Mouse (Mus musculus) lung, embryonic 16.5 days (tissue): Measurements from ENCODE around the gene Cbarp. TPM values are rescaled to one million over a fixed set of nuclear protein-coding genes. Genes with fewer than 3 reads are reported as not detected.

Source experiments
- ATAC-seq: fragments of 200-750 bp; cut with Nextera tagmentation; 2 replicates; pipeline ENCODE4 v1.8.0; 2017; ENCODE audit warnings: low read depth, mild to moderate bottlenecking, moderate library complexity
- H3K27ac ChIP-seq: fragments of 300-500 bp; sonication (generic); 2 replicates; pipeline ENCODE4 v1.5.1; 2014; ENCODE audit warnings: mild to moderate bottlenecking, control low read depth, low read length
- H3K27me3 ChIP-seq: fragments of 300-500 bp; sonication (generic); 2 replicates; pipeline ENCODE4 v1.6.1; 2014; ENCODE audit warnings: low read depth, low read length, mixed read lengths; ENCODE audit not compliant: control insufficient read depth, insufficient read depth
- H3K36me3 ChIP-seq: fragments of 300-500 bp; sonication (generic); 2 replicates; pipeline ENCODE4 v1.6.1; 2014; ENCODE audit warnings: low read length; ENCODE audit not compliant: control insufficient read depth, insufficient read depth
- H3K4me1 ChIP-seq: fragments of 300-500 bp; sonication (generic); replicated peaks from 2 replicates; pipeline ENCODE4 v1.6.1; 2014; ENCODE audit warnings: low read length, mixed read lengths; ENCODE audit not compliant: control insufficient read depth, insufficient read depth
- H3K4me2 ChIP-seq: fragments of 300-500 bp; sonication (generic); 2 replicates; pipeline ENCODE4 v1.6.1; 2014; ENCODE audit warnings: low read depth, low read length, control low read depth
- H3K4me3 ChIP-seq: fragments of 300-500 bp; sonication (generic); 2 replicates; pipeline ENCODE4 v1.5.1; 2014; ENCODE audit warnings: mild to moderate bottlenecking, low read length, control low read depth
- H3K9ac ChIP-seq: fragments of 300-500 bp; sonication (generic); 2 replicates; pipeline ENCODE4 v1.6.1; 2014; ENCODE audit warnings: low read length, control low read depth
- H3K9me3 ChIP-seq: fragments of 300-500 bp; sonication (generic); 2 replicates; pipeline ENCODE4 v1.6.1; 2016; ENCODE audit warnings: low read length; ENCODE audit not compliant: control insufficient read depth
- WGBS: fragments of 180-500 bp; shearing (Covaris S2); extraction: QIAGEN DNeasy Blood & Tissue Kit; methylation state at CpG from one replicate; pipeline ENCODE4 v1.1.7; 2014; 5-methylcytosine and 5-hydroxymethylcytosine counted together
- polyA plus RNA-seq: library from polyadenylated mRNA; unstranded; fragments of >200 nt; fragmentation: Nextera tagmentation; extraction: Ambion mirVana; gene quantifications from 2 replicates; pipeline ENCODE4 v1.2.1, GENCODE M21; 2015

The Cbarp gene
- polyA plus RNA-seq, 1 experiment from 2014 or later: 3.9 TPM

- Histone ChIP-seq H3K9me3 (no peaks in the 10 kb centered on the region), H3K4me2 (no peak overlapping the region), H3K27me3 (no peaks in the 10 kb centered on the region), H3K27ac (no peak overlapping the region), H3K4me3 (no peak overlapping the region), H3K36me3 (peaks cover 15% of the 10 kb centered on the region), H3K4me1 (peaks cover 15% of the 10 kb centered on the region), H3K9ac (no peak overlapping the region)
- WGBS: 66% methylated on average over 2 of the region's 2 CpGs
- ATAC-seq: no peak
These were observed 20.5 kb downstream of the Cbarp start for GRCm38 (mm10) chr10:80120146-80120545.

DNA sequence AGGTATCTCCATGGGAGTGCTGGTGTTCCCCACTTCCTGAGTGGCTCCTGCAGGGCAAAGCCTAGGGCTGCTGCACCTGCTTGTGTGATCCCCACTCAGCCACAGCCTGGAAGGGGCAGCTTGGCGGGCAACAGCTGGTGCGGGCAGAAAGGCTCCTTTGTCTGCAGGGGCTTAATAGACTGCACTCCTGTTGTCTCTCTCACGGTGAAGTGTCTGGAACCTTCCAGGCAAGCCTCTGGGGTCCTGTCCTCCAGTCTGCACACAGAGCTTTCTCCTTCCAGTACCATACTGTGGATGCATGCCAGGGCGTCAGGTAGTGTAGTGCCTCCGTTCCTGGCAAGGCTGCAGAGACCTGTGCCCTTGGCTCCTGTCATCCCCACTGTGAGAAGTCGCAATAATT lies 22.1 kb downstream of the Cbarp start:
- Histone ChIP-seq H3K4me1 (peaks cover 21% of the 10 kb centered on the region), H3K9ac (no peak overlapping the region), H3K4me3 (peak overlapping the region; percentile 14; the same call in 1 of the 2 replicates), H3K27me3 (no peaks in the 10 kb centered on the region), H3K4me2 (peak overlapping the region; percentile 84; the same call in 1 of the 2 replicates), H3K36me3 (peaks cover 15% of the 10 kb centered on the region), H3K27ac (no peak overlapping the region; the same call in 1 of the 2 replicates), H3K9me3 (no peaks in the 10 kb centered on the region)
- ATAC-seq: no peak
- 54% methylated on average over 6 of the region's 6 CpGs for whole genome bisulfite sequencing

DNA sequence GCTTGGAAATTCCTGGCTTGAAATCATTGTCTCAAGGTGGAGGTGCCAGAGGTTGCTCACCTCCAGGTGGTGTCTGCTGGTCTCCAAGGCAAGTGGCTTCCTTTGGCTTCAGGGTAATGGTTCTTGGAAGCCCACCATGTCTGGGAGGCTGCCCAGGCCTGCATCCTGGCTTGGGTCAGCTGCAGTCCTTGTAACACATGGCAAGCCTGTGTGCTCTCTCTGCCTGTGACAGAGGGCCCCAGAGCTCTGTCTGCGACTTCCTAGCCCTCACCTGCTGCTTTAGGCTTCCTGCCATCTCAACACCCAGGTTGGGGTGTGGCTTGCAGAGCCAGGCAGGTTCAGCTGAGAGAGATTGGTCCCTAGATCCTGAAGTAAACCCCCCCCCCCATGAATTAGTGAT lies 22.9 kb downstream of the Cbarp start:
- Histone ChIP-seq H3K9me3 (no peaks in the 10 kb centered on the region), H3K4me1 (peaks cover 21% of the 10 kb centered on the region), H3K4me2 (peak overlapping the region; percentile 84), H3K9ac (peak overlapping the region; percentile 95), H3K36me3 (peaks cover 12% of the 10 kb centered on the region), H3K27me3 (no peaks in the 10 kb centered on the region), H3K27ac (0 out of 2 replicates have a peak overlapping the region, but pooled peaks have one; percentile 7), H3K4me3 (peak overlapping the region; percentile 88)
- 8% methylated on average over 1 of the region's 1 CpGs for WGBS
- ATAC-seq: no peak

- H3K4me1 ChIP-seq: peaks cover 21% of the 10 kb centered on the region
- ATAC-seq: no peak
- H3K27me3 ChIP-seq: no peaks in the 10 kb centered on the region
- peak overlapping the region; percentile 95 for H3K9ac ChIP-seq
- 2% methylated on average over 29 of the region's 30 CpGs for WGBS
- H3K36me3 ChIP-seq: peaks cover 12% of the 10 kb centered on the region
- no peaks in the 10 kb centered on the region for H3K9me3 ChIP-seq
- H3K4me2 ChIP-seq: peak overlapping the region; percentile 84
- H3K27ac ChIP-seq: peak overlapping the region; percentile 71
- H3K4me3 ChIP-seq: peak overlapping the region; percentile 88
These were observed 23.5 kb downstream of the Cbarp start for GRCm38 (mm10) chr10:80116927-80117691.

DNA sequence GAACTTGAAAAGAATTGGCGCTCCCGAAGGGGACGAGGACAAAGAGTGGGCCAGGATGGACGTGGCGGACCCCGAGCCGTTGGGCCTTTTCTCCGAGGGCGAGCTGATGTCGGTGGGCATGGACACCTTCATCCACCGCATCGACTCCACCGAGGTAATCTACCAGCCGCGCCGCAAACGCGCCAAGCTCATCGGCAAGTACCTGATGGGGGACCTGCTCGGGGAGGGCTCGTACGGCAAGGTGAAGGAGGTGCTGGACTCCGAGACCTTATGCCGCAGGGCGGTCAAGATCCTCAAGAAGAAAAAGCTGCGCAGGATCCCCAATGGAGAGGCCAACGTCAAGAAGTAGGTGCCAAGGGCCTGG lies 24.1 kb downstream of the Cbarp start:
- WGBS: under 1% methylated on average over 27 of the region's 27 CpGs
- ATAC-seq: no peak
- H3K4me2 ChIP-seq: peak overlapping the region; percentile 84

GRCm38 (mm10) chr10:80115944-80116335 lies 24.7 kb downstream of the Cbarp start:
- no peak for ATAC-seq
- WGBS: under 1% methylated on average over 62 of the region's 63 CpGs
- Histone ChIP-seq H3K27ac (peak overlapping the region; percentile 71), H3K36me3 (peaks cover 2% of the 10 kb centered on the region; the same call in 1 of the 2 replicates), H3K27me3 (no peaks in the 10 kb centered on the region), H3K9ac (peak overlapping the region; percentile 95), H3K9me3 (no peaks in the 10 kb centered on the region), H3K4me3 (peak overlapping the region; percentile 88), H3K4me1 (peaks cover 21% of the 10 kb centered on the region), H3K4me2 (peak overlapping the region; percentile 84)

More for the DNA sequence above, 24.1 kb downstream of the Cbarp start:
- Histone ChIP-seq H3K4me3 (peak overlapping the region; percentile 88), H3K27ac (peak overlapping the region; percentile 71), H3K9me3 (no peaks in the 10 kb centered on the region), H3K4me1 (peaks cover 21% of the 10 kb centered on the region), H3K27me3 (no peaks in the 10 kb centered on the region), H3K36me3 (peaks cover 6% of the 10 kb centered on the region), H3K9ac (peak overlapping the region; percentile 95)

GRCm38 (mm10) chr10:80115290-80115943 lies 25.2 kb downstream of the Cbarp start, which contains the start of gene Stk11:
Gene Stk11 (plus strand): TSS chr10:80115803.
- Histone ChIP-seq H3K9me3 (no peaks in the 10 kb centered on the region), H3K27me3 (no peaks in the 10 kb centered on the region), H3K36me3 (peaks cover 1% of the 10 kb centered on the region; the same call in 1 of the 2 replicates), H3K4me3 (peak within 1 kb of the TSS; percentile 88), H3K9ac (peak within 1 kb of the TSS; percentile 95), H3K4me2 (peak within 1 kb of the TSS; percentile 84), H3K27ac (peak within 1 kb of the TSS; percentile 91), H3K4me1 (peaks cover 21% of the 10 kb centered on the region)
- 0% methylated on average over 62 of the region's 70 CpGs for WGBS
- peak; percentile 97 for ATAC-seq

DNA sequence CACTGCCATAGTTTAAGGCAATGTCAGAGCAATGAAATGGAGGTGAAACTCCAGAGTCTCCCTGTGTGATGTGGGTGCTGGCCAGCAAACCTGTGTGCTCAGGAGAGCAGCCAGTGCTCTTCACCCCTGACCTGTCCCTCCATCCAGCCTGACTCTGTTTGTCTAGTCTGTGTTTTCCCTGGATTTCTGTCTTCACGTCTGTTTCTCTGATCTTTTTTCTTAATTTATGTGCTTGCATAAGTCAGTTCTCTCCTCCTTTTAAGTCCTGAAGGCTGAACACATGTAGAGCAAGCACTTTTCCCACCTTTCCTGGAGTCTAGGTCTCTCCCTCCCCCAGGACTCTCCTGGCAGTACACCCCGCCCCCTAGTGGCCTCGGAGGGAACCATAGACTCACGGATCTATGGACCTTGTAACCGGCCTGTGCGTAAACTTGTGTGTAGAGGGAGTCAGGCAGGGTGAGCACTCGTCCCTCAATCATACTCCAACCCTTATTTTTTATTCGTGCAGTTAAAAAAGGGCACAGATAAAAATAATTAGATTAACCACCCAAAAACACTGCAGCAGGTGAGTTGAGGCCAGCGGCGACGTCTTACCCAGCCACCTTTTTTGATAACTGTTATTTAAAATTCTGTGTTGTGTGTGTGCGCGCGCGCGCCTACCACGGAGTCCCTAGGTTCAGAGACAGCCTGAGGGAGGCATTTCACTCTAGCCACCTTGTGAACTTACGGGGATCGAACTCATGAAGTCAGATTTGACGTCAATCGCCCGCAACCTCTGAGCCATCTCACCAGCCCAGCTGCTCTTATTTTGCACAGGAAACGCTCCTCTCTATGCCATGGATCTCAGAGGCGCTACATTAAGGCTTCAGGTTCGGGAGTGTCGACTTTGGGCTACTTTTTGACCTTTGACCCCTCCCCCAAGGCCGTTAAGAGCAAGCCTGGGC lies 26.0 kb downstream of the Cbarp start:
- peak overlapping the region; percentile 60 for H3K4me3 ChIP-seq
- H3K9me3 ChIP-seq: no peaks in the 10 kb centered on the region
- H3K9ac ChIP-seq: peak overlapping the region; percentile 69
- peak overlapping the region; percentile 91 for H3K27ac ChIP-seq
- H3K27me3 ChIP-seq: no peaks in the 10 kb centered on the region
- peak; percentile 58 for ATAC-seq
- no peaks in the 10 kb centered on the region; the same call in 1 of the 2 replicates for H3K36me3 ChIP-seq
- peak overlapping the region; percentile 55 for H3K4me2 ChIP-seq
- WGBS: 3% methylated on average over 27 of the region's 27 CpGs
- peaks cover 21% of the 10 kb centered on the region for H3K4me1 ChIP-seq
